Mouse (Mus musculus): ENCODE data around the gene Arvcf. TPM values are rescaled to one million over a fixed set of nuclear protein-coding genes. Genes with fewer than 3 reads are reported as not detected.

Gene Arvcf
- total and polyA plus RNA-seq, 2 experiments = 14.1 to 18.4 TPM

- Histone ChIP-seq H3K79me2 (ENCODE audit: control insufficient read depth, insufficient read depth, low read length) (no peaks in the 10 kb centered on the region), H3K27me3 (ENCODE audit: control insufficient read depth, insufficient read depth, low read length) (no peaks in the 10 kb centered on the region), H3K4me3 (ENCODE audit: insufficient read depth, low read depth, low read length) (no peak overlapping the region), H3K9ac (ENCODE audit: low read depth, low read length) (no peak overlapping the region), H3K27ac (replicated peaks; ENCODE audit: insufficient read depth, low read depth, low read length) (peak overlapping the region; percentile 66), H3K4me1 (ENCODE audit: control insufficient read depth, insufficient read depth, low read length) (no peaks in the 10 kb centered on the region), H3K36me3 (ENCODE audit: control insufficient read depth, insufficient read depth, low read length) (no peaks in the 10 kb centered on the region)
- no peak for DNase-seq (ENCODE audit: extremely low read depth, low read depth, low spot score)
- TF ChIP-seq POLR2A (IDR thresholded peaks at IDR 0.05; ENCODE audit: extremely low read depth, insufficient read depth, low read length) = no peak
- TF ChIP-seq CTCF (IDR thresholded peaks at IDR 0.05; ENCODE audit: low read depth, low read length) = no peak
- whole genome bisulfite sequencing = 94% methylated on average over 6 of the region's 6 CpGs
Measured at GRCm38 (mm10) chr16:18390399-18390798, 42.4 kb downstream of the Arvcf start.

- DNase-seq (ENCODE audit: extremely low read depth, low read depth, low spot score) = peak; percentile 38
- TF ChIP-seq POLR2A (IDR thresholded peaks at IDR 0.05; ENCODE audit: extremely low read depth, insufficient read depth, low read length) (no peak), CTCF (IDR thresholded peaks at IDR 0.05; ENCODE audit: low read depth, low read length) (no peak)
- 89% methylated on average over 3 of the region's 3 CpGs for WGBS
- H3K4me1 ChIP-seq (ENCODE audit: control insufficient read depth, insufficient read depth, low read length) = no peaks in the 10 kb centered on the region
- H3K27ac ChIP-seq (replicated peaks; ENCODE audit: insufficient read depth, low read depth, low read length) = peak overlapping the region; percentile 19; the same call in 1 of the 2 replicates
- H3K36me3 ChIP-seq (ENCODE audit: control insufficient read depth, insufficient read depth, low read length) = no peaks in the 10 kb centered on the region
- H3K79me2 ChIP-seq (ENCODE audit: control insufficient read depth, insufficient read depth, low read length) = no peaks in the 10 kb centered on the region
- H3K27me3 ChIP-seq (ENCODE audit: control insufficient read depth, insufficient read depth, low read length) = no peaks in the 10 kb centered on the region
- no peak overlapping the region for H3K9ac ChIP-seq (ENCODE audit: low read depth, low read length)
- no peak overlapping the region for H3K4me3 ChIP-seq (ENCODE audit: insufficient read depth, low read depth, low read length)
Measured at GRCm38 (mm10) chr16:18391127-18391526, 43.1 kb downstream of the Arvcf start.

GRCm38 (mm10) chr16:18391728-18392127 lies 43.7 kb downstream of the Arvcf start:
- no peaks in the 10 kb centered on the region for H3K36me3 ChIP-seq (ENCODE audit: control insufficient read depth, insufficient read depth, low read length)
- DNase-seq (ENCODE audit: extremely low read depth, low read depth, low spot score) = no peak
- H3K27me3 ChIP-seq (ENCODE audit: control insufficient read depth, insufficient read depth, low read length) = no peaks in the 10 kb centered on the region
- no peak overlapping the region for H3K9ac ChIP-seq (ENCODE audit: low read depth, low read length)
- H3K4me1 ChIP-seq (ENCODE audit: control insufficient read depth, insufficient read depth, low read length) = no peaks in the 10 kb centered on the region
- no peaks in the 10 kb centered on the region for H3K79me2 ChIP-seq (ENCODE audit: control insufficient read depth, insufficient read depth, low read length)
- WGBS = 88% methylated on average over 3 of the region's 3 CpGs
- no peak overlapping the region for H3K4me3 ChIP-seq (ENCODE audit: insufficient read depth, low read depth, low read length)
- H3K27ac ChIP-seq (replicated peaks; ENCODE audit: insufficient read depth, low read depth, low read length) = peak overlapping the region; percentile 19; the same call in 1 of the 2 replicates
- TF ChIP-seq CTCF (IDR thresholded peaks at IDR 0.05; ENCODE audit: low read depth, low read length) (no peak), POLR2A (IDR thresholded peaks at IDR 0.05; ENCODE audit: extremely low read depth, insufficient read depth, low read length) (no peak)

- peak; percentile 64 for DNase-seq (ENCODE audit: extremely low read depth, low read depth, low spot score)
- Histone ChIP-seq H3K36me3 (ENCODE audit: control insufficient read depth, insufficient read depth, low read length) (no peaks in the 10 kb centered on the region), H3K27me3 (ENCODE audit: control insufficient read depth, insufficient read depth, low read length) (no peaks in the 10 kb centered on the region), H3K27ac (replicated peaks; ENCODE audit: insufficient read depth, low read depth, low read length) (peak overlapping the region; percentile 10), H3K4me3 (ENCODE audit: insufficient read depth, low read depth, low read length) (peak overlapping the region; percentile 68), H3K79me2 (ENCODE audit: control insufficient read depth, insufficient read depth, low read length) (no peaks in the 10 kb centered on the region), H3K9ac (ENCODE audit: low read depth, low read length) (peak overlapping the region; percentile 84), H3K4me1 (ENCODE audit: control insufficient read depth, insufficient read depth, low read length) (no peaks in the 10 kb centered on the region)
- TF ChIP-seq POLR2A (IDR thresholded peaks at IDR 0.05; ENCODE audit: extremely low read depth, insufficient read depth, low read length) (peak; percentile 56; the same call in 1 of the 2 replicates), CTCF (IDR thresholded peaks at IDR 0.05; ENCODE audit: low read depth, low read length) (peak; percentile 17; the same call in 1 of the 2 replicates)
- 7% methylated on average over 63 of the region's 63 CpGs for WGBS
Measured at GRCm38 (mm10) chr16:18392469-18393426, 44.8 kb downstream of the Arvcf start.

GRCm38 (mm10) chr16:18393595-18393994 lies 45.6 kb downstream of the Arvcf start:
- Histone ChIP-seq H3K36me3 (ENCODE audit: control insufficient read depth, insufficient read depth, low read length) (no peaks in the 10 kb centered on the region), H3K27me3 (ENCODE audit: control insufficient read depth, insufficient read depth, low read length) (no peaks in the 10 kb centered on the region), H3K27ac (replicated peaks; ENCODE audit: insufficient read depth, low read depth, low read length) (peak overlapping the region; percentile 10), H3K4me1 (ENCODE audit: control insufficient read depth, insufficient read depth, low read length) (no peaks in the 10 kb centered on the region), H3K4me3 (ENCODE audit: insufficient read depth, low read depth, low read length) (peak overlapping the region; percentile 68), H3K9ac (ENCODE audit: low read depth, low read length) (peak overlapping the region; percentile 50), H3K79me2 (ENCODE audit: control insufficient read depth, insufficient read depth, low read length) (no peaks in the 10 kb centered on the region)
- no peak for DNase-seq (ENCODE audit: extremely low read depth, low read depth, low spot score)
- WGBS = 85% methylated on average over 5 of the region's 5 CpGs
- TF ChIP-seq CTCF (IDR thresholded peaks at IDR 0.05; ENCODE audit: low read depth, low read length) (no peak), POLR2A (IDR thresholded peaks at IDR 0.05; ENCODE audit: extremely low read depth, insufficient read depth, low read length) (no peak)
